Mouse (Mus musculus) central nervous system, embryonic 11.5 days (tissue): ENCODE measurements around the gene Nup50. TPM values are rescaled to one million over a fixed set of nuclear protein-coding genes. Genes with fewer than 3 reads are reported as not detected.

Source experiments
- polyA plus RNA-seq: library from polyadenylated mRNA; depleted of rRNA; stranded (reverse); fragments of >200 nt; gene quantifications from 2 replicates; pipeline ENCODE4 v1.2.3, GENCODE M21; 2012; rRNA removed

Nup50 gene
- 34.9 and 35.7 TPM in 2 replicates for polyA plus RNA-seq

GRCm38 (mm10) chr15:84922884-84923507, at the start of gene Nup50:
TSS of gene Nup50 (plus strand) at chr15:84923411.

GRCm38 (mm10) chr15:84919938-84920337, 3.3 kb upstream of the Nup50 start, which contains the start of gene Gm29666:
TSS of gene Gm29666 (minus strand) at chr15:84920038.

GRCm38 (mm10) chr15:84987874-84988825, 64.9 kb downstream of the Nup50 start, which contains the start of gene 5031439G07Rik:
TSS of gene 5031439G07Rik (minus strand) at chr15:84988551.

Other genes with a start within 250 kb of the Nup50 start
- 0.60 and 3.3 TPM in 2 replicates for gene Arhgap8, start 203.4 kb upstream of the Nup50 start, polyA plus RNA-seq
- 117 and 190 TPM in 2 replicates for gene Phf21b, start 67.4 kb upstream of the Nup50 start, polyA plus RNA-seq
- gene Gm29666, start 3.4 kb upstream of the Nup50 start, polyA plus RNA-seq = 1.1 and 1.5 TPM in 2 replicates
- gene 5031439G07Rik, start 65.1 kb downstream of the Nup50 start, polyA plus RNA-seq = 22.6 and 22.7 TPM in 2 replicates
- gene Upk3a, start 93.7 kb downstream of the Nup50 start, polyA plus RNA-seq = 0.05 and 0.11 TPM in 2 replicates
- gene Fam118a, start 105.5 kb downstream of the Nup50 start, polyA plus RNA-seq = 16.0 and 18.2 TPM in 2 replicates
- gene Smc1b, start 208.6 kb downstream of the Nup50 start, polyA plus RNA-seq = 0.17 and 0.20 TPM in 2 replicates
- 0.56 and 0.65 TPM in 2 replicates for gene Ribc2, start 208.7 kb downstream of the Nup50 start, polyA plus RNA-seq